Mouse (Mus musculus): ENCODE measurements at regions not wholly inside any gene's neighbourhood (a gene's known extent, or its start where the extent isn't known, plus 50 kb on each side); places are given as distances from the start of the nearest gene placed in this dataset.

DNA sequence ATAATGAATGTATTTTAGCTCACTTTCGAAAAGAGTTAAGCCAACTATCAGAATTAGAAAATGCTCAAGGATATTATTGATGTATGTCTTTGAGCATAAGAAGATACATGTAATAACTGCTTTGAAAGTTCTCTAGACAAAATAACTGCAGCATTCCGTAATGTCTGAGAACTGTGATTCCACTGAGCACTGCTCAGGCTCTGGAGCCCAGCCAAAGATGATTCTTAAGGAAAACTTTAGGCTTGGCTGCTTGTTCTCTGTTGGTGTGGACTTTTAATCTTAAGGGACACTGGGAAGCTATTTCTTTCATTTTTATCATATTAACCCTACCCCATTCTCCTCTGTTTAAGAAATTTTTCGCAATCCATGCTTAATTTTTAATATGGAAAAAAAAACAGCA, 59.9 kb upstream of the Tfec start:
- H3K4me1 ChIP-seq (ENCODE audit: control insufficient read depth in 2 of 2, insufficient read depth in 2 of 2, low read length in 2 of 2, poor library complexity in 1 of 2), result no peaks in the 10 kb centered on the region
- TF ChIP-seq ZC3H11A (IDR thresholded peaks at IDR 0.05; ENCODE audit: borderline replicate concordance, low read depth, low read length), result no peak
- TF ChIP-seq HCFC1 (IDR thresholded peaks at IDR 0.05; ENCODE audit: borderline replicate concordance, insufficient read depth, low read length), result no peak
- TF ChIP-seq ZNF384 (IDR thresholded peaks at IDR 0.05; ENCODE audit: low read depth, low read length), result no peak
- no peak for TF ChIP-seq CHD2 (IDR thresholded peaks at IDR 0.05; ENCODE audit: low read depth, low read length)
- no peak for TF ChIP-seq MAFK (IDR thresholded peaks at IDR 0.05; ENCODE audit: insufficient read depth, low read depth, low read length)
- no peaks in the 10 kb centered on the region for H3K36me3 ChIP-seq (ENCODE audit: control insufficient read depth, insufficient read depth, low read length, poor library complexity, severe bottlenecking)
- in situ Hi-C loops (cut with MboI; ENCODE audit: low sequenced_read_pairs in 2 of 2, unreplicated experiment in 2 of 2), result no loop called here
- DNase-seq (ENCODE audit: low read depth, low spot score), result no peak
- no peaks in the 10 kb centered on the region for H3K9me3 ChIP-seq (ENCODE audit: control insufficient read depth, insufficient read depth, low read depth, low read length)
- no peak overlapping the region for H3K4me3 ChIP-seq (ENCODE audit: insufficient read depth in 1 of 2, low read depth in 1 of 2, low read length in 2 of 2, poor library complexity in 1 of 2, severe bottlenecking in 1 of 2)
- no peak overlapping the region for H3K27ac ChIP-seq (ENCODE audit: insufficient read depth, low read depth, low read length, poor library complexity, severe bottlenecking)
- H3K9ac ChIP-seq (ENCODE audit: insufficient read depth, low read depth, low read length, poor library complexity, severe bottlenecking), result no peak overlapping the region

DNA sequence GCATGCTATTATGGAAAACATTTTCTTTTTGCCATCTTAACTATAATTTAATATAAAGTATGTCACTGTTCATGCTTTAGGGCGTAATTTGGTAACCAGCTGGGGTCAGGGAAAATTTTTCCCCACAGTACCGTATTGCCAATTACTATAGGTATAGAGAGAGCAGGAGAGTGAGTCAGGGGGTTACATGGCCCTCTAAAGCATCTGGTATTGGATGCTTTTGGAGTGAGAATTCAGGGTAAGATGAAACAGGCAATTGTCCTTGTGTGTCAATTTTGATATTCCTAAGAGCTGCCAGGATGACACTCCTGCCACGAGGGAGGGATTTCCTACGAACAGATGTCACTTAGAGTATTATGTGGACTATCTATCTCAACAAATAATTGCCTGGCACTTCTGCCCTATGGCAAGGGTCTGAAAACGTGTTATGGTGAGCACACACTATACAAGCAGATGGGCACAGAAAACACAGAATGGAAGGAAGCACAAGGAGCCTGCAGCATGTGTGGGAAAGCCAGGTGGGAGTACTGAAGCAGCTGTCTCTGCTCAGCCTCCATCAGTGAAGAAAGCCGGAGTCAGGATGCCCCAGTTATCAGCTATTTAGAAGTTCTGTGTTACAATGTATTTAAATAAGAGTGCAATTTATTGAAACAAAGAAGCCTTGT, 58.7 kb upstream of the Tfec start:
- Histone ChIP-seq H3K36me3 (ENCODE audit: control insufficient read depth, insufficient read depth, low read length, poor library complexity, severe bottlenecking) (no peaks in the 10 kb centered on the region), H3K9ac (ENCODE audit: insufficient read depth, low read depth, low read length, poor library complexity, severe bottlenecking) (no peak overlapping the region)

More for the DNA sequence above, 58.7 kb upstream of the Tfec start:
- DNase-seq (ENCODE audit: low read depth, low spot score), result no peak
- H3K27ac ChIP-seq (ENCODE audit: insufficient read depth, low read depth, low read length, poor library complexity, severe bottlenecking), result no peak overlapping the region
- H3K9me3 ChIP-seq (ENCODE audit: control insufficient read depth, insufficient read depth, low read depth, low read length), result no peaks in the 10 kb centered on the region
- TF ChIP-seq HCFC1 (IDR thresholded peaks at IDR 0.05; ENCODE audit: borderline replicate concordance, insufficient read depth, low read length) (no peak), ZC3H11A (IDR thresholded peaks at IDR 0.05; ENCODE audit: borderline replicate concordance, low read depth, low read length) (no peak), MAFK (IDR thresholded peaks at IDR 0.05; ENCODE audit: insufficient read depth, low read depth, low read length) (no peak), CHD2 (IDR thresholded peaks at IDR 0.05; ENCODE audit: low read depth, low read length) (no peak), ZNF384 (IDR thresholded peaks at IDR 0.05; ENCODE audit: low read depth, low read length) (no peak)
- H3K4me3 ChIP-seq (ENCODE audit: insufficient read depth in 1 of 2, low read depth in 1 of 2, low read length in 2 of 2, poor library complexity in 1 of 2, severe bottlenecking in 1 of 2), result no peak overlapping the region
- in situ Hi-C loops (cut with MboI; ENCODE audit: low sequenced_read_pairs in 2 of 2, unreplicated experiment in 2 of 2), result no loop called here
- no peaks in the 10 kb centered on the region for H3K4me1 ChIP-seq (ENCODE audit: control insufficient read depth in 2 of 2, insufficient read depth in 2 of 2, low read length in 2 of 2, poor library complexity in 1 of 2)
